Mouse (Mus musculus) embryonic facial prominence, embryonic 13.5 days (tissue): Measurements from ENCODE around the gene Ldhc. TPM values are rescaled to one million over a fixed set of nuclear protein-coding genes. Genes with fewer than 3 reads are reported as not detected.
A peak's percentile ranks its signal among the peaks of the same experiment; 100 is the strongest.
"Not testable (repeated sequence)": the region's sequence is repeated elsewhere in the genome, so short reads cannot be mapped to it uniquely, and the experiment has no call there.

ENCODE experiments used
- ATAC-seq: fragments of 200-750 bp; cut with Nextera tagmentation; 2 replicates; pipeline ENCODE4 v1.8.0; 2017; ENCODE audit warnings: low read depth; ENCODE audit not compliant: insufficient number of reproducible peaks, insufficient read depth, low FRiP score, low TSS enrichment
- H3K27ac ChIP-seq: fragments of 300-500 bp; sonication (generic); 2 replicates; pipeline ENCODE4 v1.5.1; 2015; ENCODE audit warnings: moderate library complexity, mild to moderate bottlenecking, inconsistent platforms
- H3K27me3 ChIP-seq: fragments of 300-500 bp; sonication (generic); 2 replicates; pipeline ENCODE4 v1.6.1; 2015; ENCODE audit warnings: mild to moderate bottlenecking, inconsistent platforms
- H3K36me3 ChIP-seq: fragments of 300-500 bp; sonication (generic); 2 replicates; pipeline ENCODE4 v1.6.1; 2015; ENCODE audit warnings: mild to moderate bottlenecking, inconsistent platforms
- H3K4me1 ChIP-seq: fragments of 300-500 bp; sonication (generic); 2 replicates; pipeline ENCODE4 v1.6.1; 2015; ENCODE audit warnings: inconsistent platforms
- H3K4me2 ChIP-seq: fragments of 300-500 bp; sonication (generic); 2 replicates; pipeline ENCODE4 v1.6.1; 2015; ENCODE audit warnings: moderate library complexity, mild to moderate bottlenecking, inconsistent platforms
- H3K4me3 ChIP-seq: fragments of 300-500 bp; sonication (generic); 2 replicates; pipeline ENCODE4 v1.5.1; 2015; ENCODE audit warnings: mild to moderate bottlenecking, inconsistent platforms
- H3K9ac ChIP-seq: fragments of 300-500 bp; sonication (generic); 2 replicates; pipeline ENCODE4 v1.6.1; 2015; ENCODE audit warnings: mild to moderate bottlenecking, inconsistent platforms
- H3K9me3 ChIP-seq: fragments of 300-500 bp; sonication (generic); 2 replicates; pipeline ENCODE4 v1.6.1; 2016; ENCODE audit warnings: inconsistent platforms
- WGBS: fragments of 180-500 bp; shearing (Covaris S2); methylation state at CpG from one replicate; pipeline ENCODE4 v1.1.7; 2015; ENCODE audit warnings: mixed read lengths; 5-methylcytosine and 5-hydroxymethylcytosine counted together
- polyA plus RNA-seq: library from polyadenylated mRNA; unstranded; fragments of >200 nt; fragmentation: Nextera tagmentation; extraction: Ambion mirVana; gene quantifications from 2 replicates; pipeline ENCODE4 v1.2.1, GENCODE M21; 2015

Gene Ldhc
- polyA plus RNA-seq, 1 experiment from 2014 or later = not detected

GRCm38 (mm10) chr7:46876841-46877240 lies 15.8 kb downstream of the Ldhc start:
- Histone ChIP-seq H3K4me2 (no peak overlapping the region), H3K36me3 (no peaks in the 10 kb centered on the region), H3K27ac (no peak overlapping the region), H3K9me3 (no peaks in the 10 kb centered on the region), H3K4me3 (no peak overlapping the region), H3K27me3 (no peaks in the 10 kb centered on the region), H3K9ac (no peak overlapping the region), H3K4me1 (no peaks in the 10 kb centered on the region)
- ATAC-seq = no peak
- 69% methylated on average over 4 of the region's 4 CpGs for WGBS

- Histone ChIP-seq H3K9ac (no peak overlapping the region), H3K36me3 (no peaks in the 10 kb centered on the region), H3K4me1 (no peaks in the 10 kb centered on the region), H3K9me3 (no peaks in the 10 kb centered on the region), H3K27me3 (no peaks in the 10 kb centered on the region), H3K4me2 (no peak overlapping the region), H3K27ac (no peak overlapping the region), H3K4me3 (no peak overlapping the region)
- whole genome bisulfite sequencing = 86% methylated on average over 6 of the region's 6 CpGs
- ATAC-seq = no peak
Observed at GRCm38 (mm10) chr7:46877255-46877654, 16.3 kb downstream of the Ldhc start.

- no peak for ATAC-seq
- H3K9ac ChIP-seq = no peak overlapping the region
- H3K27me3 ChIP-seq = no peaks in the 10 kb centered on the region
- 96% methylated on average over 5 of the region's 5 CpGs for WGBS
- no peak overlapping the region for H3K4me2 ChIP-seq
- no peak overlapping the region for H3K4me3 ChIP-seq
- H3K36me3 ChIP-seq = peaks cover 8% of the 10 kb centered on the region
- no peak overlapping the region for H3K27ac ChIP-seq
- H3K4me1 ChIP-seq = no peaks in the 10 kb centered on the region
- no peaks in the 10 kb centered on the region for H3K9me3 ChIP-seq
Observed at GRCm38 (mm10) chr7:46879851-46880250, 18.8 kb downstream of the Ldhc start.

GRCm38 (mm10) chr7:46880992-46881391 lies 20.0 kb downstream of the Ldhc start:
- H3K4me1 ChIP-seq = no peaks in the 10 kb centered on the region
- no peak for ATAC-seq
- H3K4me3 ChIP-seq = no peak overlapping the region
- no peak overlapping the region for H3K9ac ChIP-seq
- no peaks in the 10 kb centered on the region for H3K9me3 ChIP-seq
- 79% methylated on average over 2 of the region's 2 CpGs for whole genome bisulfite sequencing
- H3K36me3 ChIP-seq = peaks cover 18% of the 10 kb centered on the region
- H3K27ac ChIP-seq = no peak overlapping the region
- H3K27me3 ChIP-seq = no peaks in the 10 kb centered on the region
- H3K4me2 ChIP-seq = no peak overlapping the region

- H3K4me2 ChIP-seq, H3K4me3 ChIP-seq, H3K27me3 ChIP-seq, ATAC-seq, H3K9ac ChIP-seq, H3K9me3 ChIP-seq, H3K27ac ChIP-seq, H3K4me1 ChIP-seq: not testable (repeated sequence)
- 76% methylated on average over 8 of the region's 8 CpGs for WGBS
- H3K36me3 ChIP-seq = peaks cover 28% of the 10 kb centered on the region
Observed at GRCm38 (mm10) chr7:46881941-46882340, 20.9 kb downstream of the Ldhc start.

GRCm38 (mm10) chr7:46883304-46883703 lies 22.3 kb downstream of the Ldhc start:
- Histone ChIP-seq H3K9ac (no peak overlapping the region), H3K36me3 (peaks cover 41% of the 10 kb centered on the region), H3K9me3 (no peaks in the 10 kb centered on the region), H3K27me3 (no peaks in the 10 kb centered on the region), H3K4me2 (no peak overlapping the region), H3K4me1 (no peaks in the 10 kb centered on the region), H3K4me3 (no peak overlapping the region), H3K27ac (no peak overlapping the region)
- no peak for ATAC-seq
- WGBS = 76% methylated on average over 3 of the region's 3 CpGs

GRCm38 (mm10) chr7:46895511-46895910 lies 34.5 kb downstream of the Ldhc start:
- H3K4me1 ChIP-seq = no peaks in the 10 kb centered on the region
- H3K4me3 ChIP-seq = no peak overlapping the region
- H3K27me3 ChIP-seq = no peaks in the 10 kb centered on the region
- no peaks in the 10 kb centered on the region for H3K9me3 ChIP-seq
- no peak for ATAC-seq
- 92% methylated on average over 3 of the region's 3 CpGs for WGBS
- no peak overlapping the region for H3K27ac ChIP-seq
- peaks cover 90% of the 10 kb centered on the region for H3K36me3 ChIP-seq
- H3K4me2 ChIP-seq = no peak overlapping the region
- H3K9ac ChIP-seq = no peak overlapping the region

- H3K4me1 ChIP-seq = no peaks in the 10 kb centered on the region
- WGBS = 90% methylated on average over 3 of the region's 3 CpGs
- H3K4me2 ChIP-seq = no peak overlapping the region
- H3K36me3 ChIP-seq = peaks cover 87% of the 10 kb centered on the region
- H3K4me3 ChIP-seq = no peak overlapping the region
- no peaks in the 10 kb centered on the region for H3K9me3 ChIP-seq
- no peaks in the 10 kb centered on the region for H3K27me3 ChIP-seq
- H3K27ac ChIP-seq = no peak overlapping the region
- no peak for ATAC-seq
- H3K9ac ChIP-seq = no peak overlapping the region
Observed at GRCm38 (mm10) chr7:46899343-46899742, 38.3 kb downstream of the Ldhc start.

GRCm38 (mm10) chr7:46911250-46911649 lies 50.2 kb downstream of the Ldhc start:
- no peak overlapping the region for H3K4me3 ChIP-seq
- no peak for ATAC-seq
- H3K27me3 ChIP-seq = no peaks in the 10 kb centered on the region
- 94% methylated on average over 3 of the region's 3 CpGs for WGBS
- H3K9me3 ChIP-seq = no peaks in the 10 kb centered on the region
- no peak overlapping the region for H3K27ac ChIP-seq
- no peak overlapping the region for H3K9ac ChIP-seq
- H3K36me3 ChIP-seq = peaks cover 70% of the 10 kb centered on the region
- H3K4me2 ChIP-seq = no peak overlapping the region
- no peaks in the 10 kb centered on the region for H3K4me1 ChIP-seq

- WGBS = 83% methylated on average over 3 of the region's 3 CpGs
- no peaks in the 10 kb centered on the region for H3K27me3 ChIP-seq
- peaks cover 34% of the 10 kb centered on the region for H3K36me3 ChIP-seq
- H3K4me2 ChIP-seq = no peak overlapping the region
- no peaks in the 10 kb centered on the region for H3K9me3 ChIP-seq
- H3K9ac ChIP-seq = no peak overlapping the region
- H3K27ac ChIP-seq = no peak overlapping the region
- H3K4me1 ChIP-seq = peaks cover 13% of the 10 kb centered on the region
- no peak overlapping the region for H3K4me3 ChIP-seq
- no peak for ATAC-seq
Observed at GRCm38 (mm10) chr7:46916376-46916775, 55.4 kb downstream of the Ldhc start.

GRCm38 (mm10) chr7:46918678-46919371 lies 57.8 kb downstream of the Ldhc start:
- peak overlapping the region; percentile 88 for H3K4me3 ChIP-seq
- H3K9ac ChIP-seq = peak overlapping the region; percentile 98
- peaks cover 13% of the 10 kb centered on the region for H3K4me1 ChIP-seq
- H3K9me3 ChIP-seq = no peaks in the 10 kb centered on the region
- H3K36me3 ChIP-seq = peaks cover 20% of the 10 kb centered on the region; the same call in 1 of the 2 replicates
- no peaks in the 10 kb centered on the region for H3K27me3 ChIP-seq
- no peak for ATAC-seq
- H3K27ac ChIP-seq = peak overlapping the region; percentile 97
- WGBS = 14% methylated on average over 13 of the region's 13 CpGs
- peak overlapping the region; percentile 73 for H3K4me2 ChIP-seq

GRCm38 (mm10) chr7:46919551-46920176 lies 58.7 kb downstream of the Ldhc start, which contains the start of gene Tsg101:
Tsg101 (minus strand) TSS chr7:46919969.
- H3K4me3 ChIP-seq = peak within 1 kb of the TSS; percentile 88
- peak; percentile 88 for ATAC-seq
- no peaks in the 10 kb centered on the region for H3K9me3 ChIP-seq
- no peaks in the 10 kb centered on the region for H3K27me3 ChIP-seq
- WGBS = under 1% methylated on average over 74 of the region's 75 CpGs
- H3K4me2 ChIP-seq = peak within 1 kb of the TSS; percentile 73
- H3K27ac ChIP-seq = peak within 1 kb of the TSS; percentile 97
- peak within 1 kb of the TSS; percentile 98 for H3K9ac ChIP-seq
- peaks cover 18% of the 10 kb centered on the region; the same call in 1 of the 2 replicates for H3K36me3 ChIP-seq
- peaks cover 13% of the 10 kb centered on the region for H3K4me1 ChIP-seq
